In the genomic region with DNA sequence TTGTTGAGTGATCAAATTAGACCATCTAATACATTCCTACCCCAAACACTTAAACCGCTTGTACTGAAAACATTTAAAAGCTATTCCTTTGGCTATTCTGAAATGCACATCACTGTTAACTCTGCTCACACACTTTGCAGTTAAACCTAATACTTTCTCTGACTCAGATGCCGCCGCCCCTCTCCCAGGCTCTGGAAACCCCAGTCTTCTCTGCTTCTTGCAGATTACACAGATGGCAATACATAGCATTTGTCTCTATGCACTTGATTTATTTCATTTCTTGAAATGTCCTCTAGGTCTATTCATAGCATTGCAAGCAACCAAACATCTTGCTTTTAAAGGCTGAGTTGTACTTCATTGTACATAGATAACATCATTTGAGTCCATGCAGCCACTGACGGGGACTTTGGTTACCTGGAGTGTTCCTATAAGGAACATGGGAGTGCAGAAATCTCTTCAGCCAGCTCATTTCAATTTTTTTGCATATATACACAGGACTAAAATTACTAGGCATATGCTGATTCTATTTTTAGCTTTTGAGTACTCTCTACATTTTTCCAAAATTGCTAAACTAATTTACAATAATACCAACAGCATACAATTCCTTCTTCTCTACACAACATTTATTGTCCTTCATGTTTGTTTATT, we compare ENCODE assay signal across 33 mouse cellular contexts.
DNase-seq lines count a peak whose midpoint lies in the region; ATAC-seq and TF ChIP-seq lines count a peak whose summit lies in the region.
"Had no signal": no experiment of that assay in that cellular context is flagged by ENCODE, and none has a peak within 500 bp of the region (broad histone marks: within the 10 kb centered on the region; RNA-seq: fewer than 3 reads in every experiment).

No protein-coding gene starts in this region.

- DNase-seq in left cerebral cortex, postnatal 10 days (ENCODE audit: extremely low spot score in 1 of 2, low spot score in 2 of 2): peak; percentile 22 to 25
- DNase-seq in left cerebral cortex, adult 8-10 months (ENCODE audit: low spot score in 2 of 2): no peak
- peak; percentile 14 for DNase-seq in brain, adult 2 months (ENCODE audit: low read depth, low spot score)
- DNase-seq in right cerebral cortex, postnatal 14 days: peak; percentile 13
- no peak for DNase-seq in lung, postnatal 0 days (ENCODE audit: low spot score)
- DNase-seq: adrenal gland, adult 2 months; adrenal gland, postnatal 36 days; cerebellum, adult 2 months; cerebellum, postnatal 25 days; gastrocnemius, adult 2 months; gastrocnemius, postnatal 36 days; heart, adult 18-20 months; heart, postnatal 4 days; kidney, adult 9 months; kidney, postnatal 14 days; liver, embryonic 13.5 days; lung, adult 18-20 months; lung, postnatal 10 days had no signal

- no peak overlapping the region for H3K4me2 ChIP-seq in forebrain, embryonic 16.5 days (ENCODE audit: low read length)
- H3K4me2 ChIP-seq in forebrain, embryonic 15.5 days (replicated peaks): no peak overlapping the region
- H3K4me2 ChIP-seq in lung, postnatal 0 days (replicated peaks; ENCODE audit: low read depth, low read length): no peak overlapping the region
- H3K4me2 ChIP-seq: embryonic facial prominence, embryonic 15.5 days; forebrain, embryonic 13.5 days; heart, embryonic 12.5 days; hindbrain, embryonic 14.5 days; limb, embryonic 15.5 days; liver, embryonic 13.5 days; midbrain, embryonic 13.5 days; neural tube, embryonic 13.5 days had no signal

- no peaks in the 10 kb centered on the region for H3K4me1 ChIP-seq in forebrain, embryonic 16.5 days (replicated peaks; ENCODE audit: control insufficient read depth, insufficient read depth, low read length)
- H3K4me1 ChIP-seq in forebrain, embryonic 15.5 days: no peaks in the 10 kb centered on the region
- no peaks in the 10 kb centered on the region for H3K4me1 ChIP-seq in lung, postnatal 0 days (ENCODE audit: insufficient read depth, low read depth, low read length)
- H3K4me1 ChIP-seq: embryonic facial prominence, embryonic 10.5 days; embryonic facial prominence, embryonic 15.5 days; forebrain, embryonic 13.5 days; heart, embryonic 12.5 days; limb, embryonic 10.5 days; limb, embryonic 15.5 days; liver, embryonic 13.5 days; midbrain, embryonic 13.5 days; neural tube, embryonic 13.5 days had no signal

- intact Hi-C loops in left cerebral cortex, postnatal 10 days (cut with DNase I): no loop called here

- no peaks in the 10 kb centered on the region for H3K9me3 ChIP-seq in forebrain, embryonic 16.5 days (ENCODE audit: control insufficient read depth, low read length)
- no peaks in the 10 kb centered on the region; the same call in 1 of the 2 replicates for H3K9me3 ChIP-seq in forebrain, embryonic 15.5 days
- H3K9me3 ChIP-seq in lung, postnatal 0 days (ENCODE audit: low read length): no peaks in the 10 kb centered on the region
- H3K9me3 ChIP-seq: embryonic facial prominence, embryonic 10.5 days; embryonic facial prominence, embryonic 15.5 days; forebrain, embryonic 13.5 days; limb, embryonic 10.5 days; limb, embryonic 15.5 days; liver, embryonic 13.5 days; midbrain, embryonic 13.5 days; neural tube, embryonic 13.5 days had no signal

- ATAC-seq in forebrain, embryonic 16.5 days: 0 out of 2 replicates have a peak, but pooled peaks have one; percentile 31
- ATAC-seq in forebrain, embryonic 15.5 days (replicated peaks): no peak
- ATAC-seq in lung, postnatal 0 days: no peak
- ATAC-seq: activated CD4-positive, CD25-positive, alpha-beta regulatory T cell, adult 4 months; forebrain, embryonic 13.5 days; intestine, postnatal 0 days; midbrain, embryonic 13.5 days had no signal

- H3K9ac ChIP-seq in forebrain, embryonic 16.5 days (replicated peaks; ENCODE audit: low read depth, low read length): no peak overlapping the region
- H3K9ac ChIP-seq in forebrain, embryonic 15.5 days (replicated peaks): no peak overlapping the region
- H3K9ac ChIP-seq in lung, postnatal 0 days (replicated peaks; ENCODE audit: low read depth): no peak overlapping the region
- H3K9ac ChIP-seq: embryonic facial prominence, embryonic 15.5 days; forebrain, embryonic 13.5 days; heart, embryonic 12.5 days; hindbrain, embryonic 14.5 days; limb, embryonic 15.5 days; liver, embryonic 13.5 days; midbrain, embryonic 13.5 days; neural tube, embryonic 13.5 days had no signal

- no peak overlapping the region for H3K27ac ChIP-seq in forebrain, embryonic 16.5 days (ENCODE audit: low read length)
- H3K27ac ChIP-seq in forebrain, embryonic 15.5 days (replicated peaks): no peak overlapping the region
- no peak overlapping the region for H3K27ac ChIP-seq in lung, postnatal 0 days (ENCODE audit: low read length)
- H3K27ac ChIP-seq: embryonic facial prominence, embryonic 10.5 days; embryonic facial prominence, embryonic 15.5 days; forebrain, embryonic 13.5 days; gastrocnemius, adult 2 months; hindbrain, embryonic 14.5 days; limb, embryonic 10.5 days; limb, embryonic 15.5 days; liver, embryonic 13.5 days; macrophage; midbrain, embryonic 13.5 days; neural tube, embryonic 13.5 days had no signal

- H3K4me3 ChIP-seq in forebrain, embryonic 16.5 days (replicated peaks; ENCODE audit: low read length): no peak overlapping the region
- H3K4me3 ChIP-seq in forebrain, embryonic 15.5 days: no peak overlapping the region
- no peak overlapping the region for H3K4me3 ChIP-seq in lung, postnatal 0 days (ENCODE audit: low read depth, low read length)
- H3K4me3 ChIP-seq: embryonic facial prominence, embryonic 10.5 days; embryonic facial prominence, embryonic 15.5 days; forebrain, embryonic 13.5 days; gastrocnemius, adult 2 months; heart, embryonic 12.5 days; limb, embryonic 10.5 days; limb, embryonic 15.5 days; liver, embryonic 13.5 days; midbrain, embryonic 13.5 days; neural tube, embryonic 13.5 days had no signal

- no peak for TF ChIP-seq EP300 in lung, postnatal 0 days (IDR thresholded peaks at IDR 0.05)

- TF ChIP-seq CTCF in lung, postnatal 0 days (IDR thresholded peaks at IDR 0.05): no peak

- no peaks in the 10 kb centered on the region for H3K36me3 ChIP-seq in forebrain, embryonic 16.5 days (ENCODE audit: control insufficient read depth, insufficient read depth)
- H3K36me3 ChIP-seq in forebrain, embryonic 15.5 days: no peaks in the 10 kb centered on the region
- H3K36me3 ChIP-seq in lung, postnatal 0 days (ENCODE audit: insufficient read depth, low read length): no peaks in the 10 kb centered on the region
- H3K36me3 ChIP-seq: embryonic facial prominence, embryonic 10.5 days; embryonic facial prominence, embryonic 15.5 days; heart, embryonic 12.5 days; limb, embryonic 10.5 days; limb, embryonic 15.5 days; liver, embryonic 13.5 days; midbrain, embryonic 13.5 days; neural tube, embryonic 13.5 days had no signal

- WGBS in forebrain, embryonic 16.5 days: 84% methylated on average over 4 of the region's 4 CpGs
- WGBS in forebrain, embryonic 15.5 days: 96% methylated on average over 4 of the region's 4 CpGs
- WGBS in lung, postnatal 0 days: 87% methylated on average over 4 of the region's 4 CpGs

- H3K27me3 ChIP-seq in forebrain, embryonic 16.5 days (replicated peaks; ENCODE audit: control insufficient read depth, insufficient read depth, low read length): no peaks in the 10 kb centered on the region
- no peaks in the 10 kb centered on the region for H3K27me3 ChIP-seq in forebrain, embryonic 15.5 days
- no peaks in the 10 kb centered on the region for H3K27me3 ChIP-seq in lung, postnatal 0 days (replicated peaks; ENCODE audit: insufficient read depth, low read length)
- H3K27me3 ChIP-seq: CH12.LX; embryonic facial prominence, embryonic 15.5 days; forebrain, embryonic 13.5 days; heart, embryonic 12.5 days; limb, embryonic 15.5 days; liver, embryonic 13.5 days; midbrain, embryonic 13.5 days; neural tube, embryonic 13.5 days had no signal

Comparison
In these comparisons a context has a peak if more than half of its experiments do, and no peak if none do; other contexts are left out.
1. DNase-seq: peak in left cerebral cortex, postnatal 10 days (2 of 2), brain, adult 2 months (single experiment) and right cerebral cortex, postnatal 14 days (single experiment); none in left cerebral cortex, adult 8-10 months (0 of 2) and lung, postnatal 0 days (single experiment).